Mouse (Mus musculus): ENCODE data around the gene Ska2.

DNA sequence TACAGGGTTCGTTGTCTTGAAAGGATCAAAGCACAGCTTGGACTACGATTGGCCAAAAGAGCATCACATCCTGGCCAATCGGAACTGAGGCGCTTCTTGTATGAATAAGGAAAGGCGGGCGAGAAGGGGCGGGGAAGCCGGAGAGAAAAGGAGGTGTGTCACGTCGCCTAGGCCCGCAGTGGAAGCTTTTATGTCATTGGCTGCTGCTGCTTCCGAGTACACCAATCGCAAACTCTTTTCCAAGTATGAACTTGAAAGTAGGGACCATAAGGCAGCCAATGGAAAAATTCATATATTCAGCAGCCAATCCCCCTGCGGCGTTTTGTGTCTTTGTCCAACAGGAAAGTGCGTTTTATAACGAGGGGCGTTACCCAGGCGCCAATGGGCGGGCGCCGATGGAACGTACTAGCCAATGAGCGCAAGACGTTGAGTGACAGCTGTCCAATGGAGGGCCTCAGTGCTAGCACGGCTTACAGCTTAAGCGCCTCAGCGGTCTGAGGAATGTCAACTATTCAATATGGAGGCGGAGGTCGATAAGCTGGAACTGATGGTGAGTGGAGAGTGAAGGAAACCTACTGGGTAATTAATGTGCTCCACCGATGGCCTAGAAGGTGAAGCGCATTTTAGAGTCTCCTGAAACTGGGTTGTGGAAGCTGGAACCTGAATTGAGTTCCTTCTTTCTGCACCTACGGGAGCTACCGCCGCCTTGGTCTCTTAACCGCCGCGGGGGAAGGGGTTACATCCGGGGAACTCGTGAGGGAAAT lies at the start of gene Ska2:
- TF ChIP-seq POLR2A (IDR thresholded peaks at IDR 0.05; ENCODE audit: borderline replicate concordance, insufficient read depth, low read length) = peak; percentile 71; the same call in 1 of the 2 replicates
- TF ChIP-seq CTCF (IDR thresholded peaks at IDR 0.05; ENCODE audit: borderline replicate concordance, insufficient read depth, low read depth, low read length) = no peak

Data from cerebellum, adult 2 months (tissue).